Mouse (Mus musculus) yolk sac, embryonic 10.5 days (tissue): ENCODE measurements around the gene Sult2a4.
"Not testable (repeated sequence)": the region's sequence is repeated elsewhere in the genome, so short reads cannot be mapped to it uniquely, and the experiment has no call there.

Experiments
- DNase-seq: peaks from one replicate; pipeline ENCODE4 v3.0.0-alpha.2; 2017; ENCODE audit warnings: low spot score

Sult2a4 gene

GRCm38 (mm10) chr7:13989507-13989906 lies at the start of gene Sult2a4:
Sult2a4 (minus strand) TSS chr7:13989607.
- DNase-seq, result not testable (repeated sequence)

- not testable (repeated sequence) for DNase-seq
Observed at GRCm38 (mm10) chr7:14030831-14031230, 41.4 kb upstream of the Sult2a4 start.

DNA sequence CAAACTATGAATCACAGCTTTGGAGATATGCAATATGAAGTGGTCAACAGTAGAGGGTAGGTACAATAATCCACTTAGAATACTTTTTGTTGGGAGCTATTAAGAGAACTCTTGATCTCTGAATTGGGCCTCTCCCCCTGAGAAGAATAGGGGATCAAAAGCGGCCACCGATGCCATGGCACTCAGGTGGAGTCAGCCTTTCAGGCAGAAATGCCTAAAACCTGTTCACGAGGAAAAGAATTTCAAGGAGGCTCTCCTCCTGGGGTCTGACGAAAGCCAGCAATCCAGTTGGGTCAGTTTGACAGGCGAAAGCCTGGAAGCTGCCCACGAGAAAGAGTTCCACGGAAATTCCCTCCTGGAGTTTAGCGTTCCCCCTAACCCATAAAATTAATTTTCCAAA lies 23.7 kb upstream of the Sult2a4 start:
- no peak for DNase-seq

DNA sequence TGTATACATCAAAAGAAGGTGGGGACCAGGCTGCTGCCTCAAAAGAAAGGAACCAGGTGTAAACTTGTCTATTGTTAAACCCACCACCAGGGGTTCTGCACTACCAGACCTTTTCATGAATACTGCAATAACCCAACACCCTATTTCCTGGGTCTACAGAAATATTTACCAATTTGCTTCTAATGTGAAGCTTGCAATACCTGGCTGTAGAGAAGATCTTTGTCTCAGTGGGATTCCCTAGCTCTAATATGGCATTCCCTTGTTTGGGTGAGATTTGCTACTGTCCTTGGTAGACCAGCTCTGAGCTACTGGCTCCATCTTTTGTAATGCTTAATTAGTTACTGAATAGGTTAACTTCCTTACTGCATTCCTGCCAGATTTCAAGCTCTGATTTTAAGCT lies 21.3 kb upstream of the Sult2a4 start:
- DNase-seq, result not testable (repeated sequence)
